Mouse (Mus musculus) testis, adult 2 months (tissue): ENCODE data around the gene AC129217.1.

ENCODE experiments used
- CTCF ChIP-seq: fragments of 200-500 bp; IDR thresholded peaks from 2 replicates; pipeline ENCODE4 v1.5.1; 2012; ENCODE audit warnings: low read depth, mild to moderate bottlenecking, inconsistent platforms, low read length, moderate library complexity; ENCODE audit not compliant: control insufficient read depth, insufficient read depth, insufficient replicate concordance
- POLR2A ChIP-seq: fragments of 200-500 bp; IDR thresholded peaks from 2 replicates; pipeline ENCODE4 v1.6.1; 2012; ENCODE audit warnings: low read depth, mild to moderate bottlenecking, inconsistent platforms, low read length, moderate library complexity; ENCODE audit not compliant: control insufficient read depth

GRCm38 (mm10) chr19:8881034-8881392 lies 51.4 kb downstream of the AC129217.1 start:
- TF ChIP-seq POLR2A (no peak), CTCF (no peak)
